Mouse (Mus musculus): ENCODE results near the gene Shank3. TPM values are rescaled to one million over a fixed set of nuclear protein-coding genes. Genes with fewer than 3 reads are reported as not detected.

Gene Shank3
- total and polyA plus RNA-seq, 2 experiments from 2014 or later = 8.7 to 61.8 TPM

DNA sequence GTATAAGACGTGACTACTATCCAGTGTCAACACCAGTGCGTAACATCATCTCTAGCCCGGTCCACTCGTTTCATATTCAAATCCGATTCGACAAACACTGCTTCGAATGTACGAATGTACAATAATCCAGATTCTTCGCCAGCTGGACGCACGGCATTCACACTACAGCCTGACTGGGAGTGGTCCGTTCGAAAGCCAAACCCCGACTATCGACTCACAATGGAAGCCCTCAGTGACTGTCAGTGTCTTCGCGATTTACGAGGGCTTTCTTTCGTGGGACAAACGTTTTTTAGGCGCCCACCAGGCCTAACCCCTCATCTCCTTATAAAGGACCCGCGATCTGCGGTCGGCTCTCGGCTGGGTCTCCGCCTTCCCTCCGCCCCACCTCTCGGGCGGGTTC lies 91.9 kb downstream of the Shank3 start:
- DNase-seq (ENCODE audit: low spot score) (peak; percentile 39), ATAC-seq (0 out of 2 replicates have a peak, but pooled peaks have one; percentile 11)
- H3K27ac ChIP-seq = peak overlapping the region; percentile 76
- H3K4me3 ChIP-seq (ENCODE audit: low read length) = peak overlapping the region; percentile 78
- no peak for TF ChIP-seq CTCF (IDR thresholded peaks at IDR 0.05; ENCODE audit: low read depth)
- 1% methylated on average over 30 of the region's 30 CpGs for WGBS
- peak overlapping the region; percentile 82 for H3K4me2 ChIP-seq (ENCODE audit: low read depth, low read length)
- H3K4me1 ChIP-seq (ENCODE audit: insufficient read depth, low read length) = 0 out of 2 replicates have a peak, but pooled peaks cover 6% of the 10 kb centered on the region
- H3K27me3 ChIP-seq (ENCODE audit: insufficient read depth, low read length) = no peaks in the 10 kb centered on the region
- H3K9me3 ChIP-seq (ENCODE audit: low read length) = no peaks in the 10 kb centered on the region
- peaks cover 4% of the 10 kb centered on the region; the same call in 1 of the 2 replicates for H3K36me3 ChIP-seq (ENCODE audit: insufficient read depth, low read length)
- peak overlapping the region; percentile 68 for H3K9ac ChIP-seq (replicated peaks; ENCODE audit: low read length)

- WGBS = under 1% methylated on average over 35 of the region's 35 CpGs
- no peaks in the 10 kb centered on the region for H3K9me3 ChIP-seq (ENCODE audit: low read length)
Observed at GRCm38 (mm10) chr15:89591723-89592455, 92.5 kb downstream of the Shank3 start, which contains the start of gene Rabl2. Gene Rabl2, minus strand, starts transcription at chr15:89591923.

GRCm38 (mm10) chr15:89592548-89592947 lies 93.1 kb downstream of the Shank3 start:
- 48% methylated on average over 4 of the region's 4 CpGs for WGBS
- H3K4me1 ChIP-seq (ENCODE audit: insufficient read depth, low read length) = 0 out of 2 replicates have a peak, but pooled peaks cover 6% of the 10 kb centered on the region
- peak overlapping the region; percentile 82 for H3K4me2 ChIP-seq (ENCODE audit: low read depth, low read length)
- peak overlapping the region; percentile 78 for H3K4me3 ChIP-seq (ENCODE audit: low read length)
- no peaks in the 10 kb centered on the region for H3K27me3 ChIP-seq (ENCODE audit: insufficient read depth, low read length)
- H3K27ac ChIP-seq = no peak overlapping the region
- H3K9ac ChIP-seq (replicated peaks; ENCODE audit: low read length) = peak overlapping the region; percentile 68; the same call in 1 of the 2 replicates
- peak; percentile 22; the same call in 1 of the 2 replicates for ATAC-seq
- TF ChIP-seq CTCF (IDR thresholded peaks at IDR 0.05; ENCODE audit: low read depth) = no peak
- H3K36me3 ChIP-seq (ENCODE audit: insufficient read depth, low read length) = no peaks in the 10 kb centered on the region; the same call in 1 of the 2 replicates
- no peak for DNase-seq (ENCODE audit: low spot score)
- no peaks in the 10 kb centered on the region for H3K9me3 ChIP-seq (ENCODE audit: low read length)

More at GRCm38 (mm10) chr15:89591723-89592455, 92.5 kb downstream of the Shank3 start, which contains the start of gene Rabl2:
- H3K27me3 ChIP-seq (ENCODE audit: insufficient read depth, low read length) = no peaks in the 10 kb centered on the region
- TF ChIP-seq CTCF (IDR thresholded peaks at IDR 0.05; ENCODE audit: low read depth) = peak; percentile 45
- peak within 1 kb of the TSS; percentile 82 for H3K4me2 ChIP-seq (ENCODE audit: low read depth, low read length)
- H3K36me3 ChIP-seq (ENCODE audit: insufficient read depth, low read length) = no peaks in the 10 kb centered on the region; the same call in 1 of the 2 replicates
- peak within 1 kb of the TSS; percentile 68 for H3K9ac ChIP-seq (replicated peaks; ENCODE audit: low read length)
- DNase-seq (ENCODE audit: low spot score) (peak; percentile 96), ATAC-seq (peak; percentile 96)
- H3K4me1 ChIP-seq (ENCODE audit: insufficient read depth, low read length) = 0 out of 2 replicates have a peak, but pooled peaks cover 6% of the 10 kb centered on the region
- H3K4me3 ChIP-seq (ENCODE audit: low read length) = peak within 1 kb of the TSS; percentile 78
- H3K27ac ChIP-seq = peak within 1 kb of the TSS; percentile 76

- TF ChIP-seq CTCF (IDR thresholded peaks at IDR 0.05; ENCODE audit: low read depth) = peak; percentile 40; the same call in 1 of the 2 replicates
- Histone ChIP-seq H3K36me3 (ENCODE audit: insufficient read depth, low read length) (no peaks in the 10 kb centered on the region), H3K27ac (no peak overlapping the region), H3K4me3 (ENCODE audit: low read length) (no peak overlapping the region), H3K4me2 (ENCODE audit: low read depth, low read length) (no peak overlapping the region), H3K4me1 (ENCODE audit: insufficient read depth, low read length) (no peaks in the 10 kb centered on the region), H3K27me3 (ENCODE audit: insufficient read depth, low read length) (no peaks in the 10 kb centered on the region), H3K9me3 (ENCODE audit: low read length) (no peaks in the 10 kb centered on the region), H3K9ac (replicated peaks; ENCODE audit: low read length) (no peak overlapping the region)
- ATAC-seq (no peak), DNase-seq (ENCODE audit: low spot score) (peak; percentile 28)
- 65% methylated on average over 12 of the region's 12 CpGs for WGBS
Observed at GRCm38 (mm10) chr15:89605822-89606570, 106.6 kb downstream of the Shank3 start.

DNA sequence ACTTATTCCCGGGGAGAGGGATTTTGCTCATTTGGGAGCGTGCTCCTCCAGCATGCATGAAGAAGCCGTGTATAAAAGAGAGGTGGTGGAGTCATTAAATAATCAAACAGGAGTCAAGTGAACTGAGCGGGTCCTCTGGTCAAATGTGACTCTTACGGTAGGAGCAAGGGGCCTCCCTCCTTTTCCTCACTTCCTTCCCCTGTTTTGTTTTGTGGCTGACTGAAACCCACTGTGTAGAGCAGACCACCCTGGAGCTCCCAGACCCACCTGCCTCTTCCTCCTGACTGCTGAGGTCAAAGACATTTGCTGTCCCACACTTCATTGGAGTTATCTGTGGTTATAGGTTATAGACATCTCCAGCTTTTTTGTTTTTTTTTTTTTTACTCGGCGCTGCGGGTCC lies 108.1 kb downstream of the Shank3 start:
- Histone ChIP-seq H3K27me3 (ENCODE audit: insufficient read depth, low read length) (no peaks in the 10 kb centered on the region), H3K4me2 (ENCODE audit: low read depth, low read length) (no peak overlapping the region), H3K9ac (replicated peaks; ENCODE audit: low read length) (no peak overlapping the region), H3K4me3 (ENCODE audit: low read length) (no peak overlapping the region), H3K4me1 (ENCODE audit: insufficient read depth, low read length) (no peaks in the 10 kb centered on the region), H3K36me3 (ENCODE audit: insufficient read depth, low read length) (no peaks in the 10 kb centered on the region), H3K27ac (no peak overlapping the region), H3K9me3 (ENCODE audit: low read length) (no peaks in the 10 kb centered on the region)
- TF ChIP-seq CTCF (IDR thresholded peaks at IDR 0.05; ENCODE audit: low read depth) = no peak
- DNase-seq (ENCODE audit: low spot score) = no peak
- WGBS = 85% methylated on average over 8 of the region's 8 CpGs
- ATAC-seq = no peak

DNA sequence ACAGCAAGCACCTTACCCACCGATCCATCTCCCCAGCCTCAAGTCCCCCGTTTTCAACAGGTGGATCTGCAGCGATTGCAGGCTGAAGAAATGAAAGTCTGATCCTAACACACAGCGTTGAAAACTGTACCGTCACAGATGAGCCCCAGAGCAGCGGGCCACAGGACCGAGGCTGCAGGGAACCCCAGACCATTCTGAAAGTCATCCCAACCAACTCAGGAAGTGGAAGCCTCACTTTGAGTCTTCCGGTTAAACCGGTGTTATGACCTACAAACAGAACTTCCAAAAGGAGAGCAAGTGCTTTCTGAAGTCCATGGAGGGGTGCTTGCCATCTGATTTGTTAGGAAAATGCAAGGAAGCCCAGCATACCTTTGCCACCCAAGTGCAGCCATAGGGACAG lies 108.5 kb downstream of the Shank3 start:
- no peak overlapping the region for H3K4me2 ChIP-seq (ENCODE audit: low read depth, low read length)
- TF ChIP-seq CTCF (IDR thresholded peaks at IDR 0.05; ENCODE audit: low read depth) = no peak
- H3K4me1 ChIP-seq (ENCODE audit: insufficient read depth, low read length) = no peaks in the 10 kb centered on the region
- no peak overlapping the region for H3K4me3 ChIP-seq (ENCODE audit: low read length)
- no peaks in the 10 kb centered on the region for H3K9me3 ChIP-seq (ENCODE audit: low read length)
- 89% methylated on average over 9 of the region's 9 CpGs for WGBS
- H3K27ac ChIP-seq = no peak overlapping the region
- H3K36me3 ChIP-seq (ENCODE audit: insufficient read depth, low read length) = no peaks in the 10 kb centered on the region
- DNase-seq (ENCODE audit: low spot score) = no peak
- no peaks in the 10 kb centered on the region for H3K27me3 ChIP-seq (ENCODE audit: insufficient read depth, low read length)
- ATAC-seq = no peak
- H3K9ac ChIP-seq (replicated peaks; ENCODE audit: low read length) = no peak overlapping the region

Other genes with a start within 250 kb of the Shank3 start
- gene Sbf1, start 184.3 kb upstream of the Shank3 start, total RNA-seq (2014; rRNA removed) = 265 and 324 TPM in 2 replicates
- 69.5 and 70.7 TPM in 2 replicates for gene Sbf1, start 184.3 kb upstream of the Shank3 start, polyA plus RNA-seq (2015; fragmentation: Nextera tagmentation; extraction: Ambion mirVana)
- not detected in 2 replicates for gene Adm2, start 176.9 kb upstream of the Shank3 start, total RNA-seq (2014; rRNA removed)
- gene Adm2, start 176.9 kb upstream of the Shank3 start, polyA plus RNA-seq (2015; fragmentation: Nextera tagmentation; extraction: Ambion mirVana) = not detected in 2 replicates
- gene Miox, start 165.2 kb upstream of the Shank3 start, total RNA-seq (2014; rRNA removed) = not detected in 2 replicates
- gene Miox, start 165.2 kb upstream of the Shank3 start, polyA plus RNA-seq (2015; fragmentation: Nextera tagmentation; extraction: Ambion mirVana) = not detected in 2 replicates
- 24.9 and 26.2 TPM in 2 replicates for gene Lmf2, start 144.0 kb upstream of the Shank3 start, total RNA-seq (2014; rRNA removed)
- gene Lmf2, start 144.0 kb upstream of the Shank3 start, polyA plus RNA-seq (2015; fragmentation: Nextera tagmentation; extraction: Ambion mirVana) = 30.2 and 34.5 TPM in 2 replicates
- 79.1 and 106 TPM in 2 replicates for gene Ncaph2, start 143.9 kb upstream of the Shank3 start, total RNA-seq (2014; rRNA removed)
- gene Ncaph2, start 143.9 kb upstream of the Shank3 start, polyA plus RNA-seq (2015; fragmentation: Nextera tagmentation; extraction: Ambion mirVana) = 97.1 and 99.1 TPM in 2 replicates
- 28.5 and 52.6 TPM in 2 replicates for gene Sco2, start 125.8 kb upstream of the Shank3 start, total RNA-seq (2014; rRNA removed)
- gene Sco2, start 125.8 kb upstream of the Shank3 start, polyA plus RNA-seq (2015; fragmentation: Nextera tagmentation; extraction: Ambion mirVana) = 22.9 and 24.3 TPM in 2 replicates
- gene Tymp, start 122.6 kb upstream of the Shank3 start, total RNA-seq (2014; rRNA removed) = 7.8 and 8.9 TPM in 2 replicates
- 3.6 and 3.9 TPM in 2 replicates for gene Tymp, start 122.6 kb upstream of the Shank3 start, polyA plus RNA-seq (2015; fragmentation: Nextera tagmentation; extraction: Ambion mirVana)
- gene Odf3b, start 120.3 kb upstream of the Shank3 start, total RNA-seq (2014; rRNA removed) = 0.43 and 7.2 TPM in 2 replicates
- 5.4 and 7.0 TPM in 2 replicates for gene Odf3b, start 120.3 kb upstream of the Shank3 start, polyA plus RNA-seq (2015; fragmentation: Nextera tagmentation; extraction: Ambion mirVana)
- 0.26 and 0.40 TPM in 2 replicates for gene Klhdc7b, start 114.7 kb upstream of the Shank3 start, total RNA-seq (2014; rRNA removed)
- 0.04 TPM in 1 of 2 replicates, not detected in the other for gene Klhdc7b, start 114.7 kb upstream of the Shank3 start, polyA plus RNA-seq (2015; fragmentation: Nextera tagmentation; extraction: Ambion mirVana)
- gene Syce3, start 89.1 kb upstream of the Shank3 start, total RNA-seq (2014; rRNA removed) = not detected in 2 replicates
- not detected in 2 replicates for gene Syce3, start 89.1 kb upstream of the Shank3 start, polyA plus RNA-seq (2015; fragmentation: Nextera tagmentation; extraction: Ambion mirVana)
- 3.4 and 4.7 TPM in 2 replicates for gene Cpt1b, start 73.8 kb upstream of the Shank3 start, total RNA-seq (2014; rRNA removed)
- 1.6 and 2.4 TPM in 2 replicates for gene Cpt1b, start 73.8 kb upstream of the Shank3 start, polyA plus RNA-seq (2015; fragmentation: Nextera tagmentation; extraction: Ambion mirVana)
- 0.65 and 1.3 TPM in 2 replicates for gene C730034F03Rik, start 70.0 kb upstream of the Shank3 start, total RNA-seq (2014; rRNA removed)
- gene C730034F03Rik, start 70.0 kb upstream of the Shank3 start, polyA plus RNA-seq (2015; fragmentation: Nextera tagmentation; extraction: Ambion mirVana) = 2.8 and 3.3 TPM in 2 replicates
- 1.6 and 1.8 TPM in 2 replicates for gene Gm44502, start 69.9 kb upstream of the Shank3 start, total RNA-seq (2014; rRNA removed)
- gene Gm44502, start 69.9 kb upstream of the Shank3 start, polyA plus RNA-seq (2015; fragmentation: Nextera tagmentation; extraction: Ambion mirVana) = not detected in 2 replicates
- 57.6 and 65.4 TPM in 2 replicates for gene Chkb, start 69.7 kb upstream of the Shank3 start, total RNA-seq (2014; rRNA removed)
- gene Chkb, start 69.7 kb upstream of the Shank3 start, polyA plus RNA-seq (2015; fragmentation: Nextera tagmentation; extraction: Ambion mirVana) = 105 and 109 TPM in 2 replicates
- gene Mapk8ip2, start 45.7 kb upstream of the Shank3 start, total RNA-seq (2014; rRNA removed) = 101 and 108 TPM in 2 replicates
- 64.7 and 67.8 TPM in 2 replicates for gene Mapk8ip2, start 45.7 kb upstream of the Shank3 start, polyA plus RNA-seq (2015; fragmentation: Nextera tagmentation; extraction: Ambion mirVana)
- 34.6 and 35.8 TPM in 2 replicates for gene Arsa, start 22.2 kb upstream of the Shank3 start, total RNA-seq (2014; rRNA removed)
- 28.5 and 28.9 TPM in 2 replicates for gene Arsa, start 22.2 kb upstream of the Shank3 start, polyA plus RNA-seq (2015; fragmentation: Nextera tagmentation; extraction: Ambion mirVana)
- gene Acr, start 68.7 kb downstream of the Shank3 start, total RNA-seq (2014; rRNA removed) = 2.4 and 3.3 TPM in 2 replicates
- 2.1 TPM in 2 replicates for gene Acr, start 68.7 kb downstream of the Shank3 start, polyA plus RNA-seq (2015; fragmentation: Nextera tagmentation; extraction: Ambion mirVana)
- gene Rabl2, start 92.3 kb downstream of the Shank3 start, total RNA-seq (2014; rRNA removed) = 42.2 and 62.1 TPM in 2 replicates
- gene Rabl2, start 92.3 kb downstream of the Shank3 start, polyA plus RNA-seq (2015; fragmentation: Nextera tagmentation; extraction: Ambion mirVana) = 59.1 and 66.6 TPM in 2 replicates

Data from hindbrain, postnatal 0 days (tissue).